Mouse (Mus musculus) lung, adult 18-20 months (tissue): ENCODE data around the gene Neurod2.

ENCODE experiments used
- DNase-seq, 2 experiments: peaks; one replicate each; pipeline ENCODE4 v3.0.0; 2022; ENCODE audit warnings: mixed read lengths in 2 of 2

Gene Neurod2

DNA sequence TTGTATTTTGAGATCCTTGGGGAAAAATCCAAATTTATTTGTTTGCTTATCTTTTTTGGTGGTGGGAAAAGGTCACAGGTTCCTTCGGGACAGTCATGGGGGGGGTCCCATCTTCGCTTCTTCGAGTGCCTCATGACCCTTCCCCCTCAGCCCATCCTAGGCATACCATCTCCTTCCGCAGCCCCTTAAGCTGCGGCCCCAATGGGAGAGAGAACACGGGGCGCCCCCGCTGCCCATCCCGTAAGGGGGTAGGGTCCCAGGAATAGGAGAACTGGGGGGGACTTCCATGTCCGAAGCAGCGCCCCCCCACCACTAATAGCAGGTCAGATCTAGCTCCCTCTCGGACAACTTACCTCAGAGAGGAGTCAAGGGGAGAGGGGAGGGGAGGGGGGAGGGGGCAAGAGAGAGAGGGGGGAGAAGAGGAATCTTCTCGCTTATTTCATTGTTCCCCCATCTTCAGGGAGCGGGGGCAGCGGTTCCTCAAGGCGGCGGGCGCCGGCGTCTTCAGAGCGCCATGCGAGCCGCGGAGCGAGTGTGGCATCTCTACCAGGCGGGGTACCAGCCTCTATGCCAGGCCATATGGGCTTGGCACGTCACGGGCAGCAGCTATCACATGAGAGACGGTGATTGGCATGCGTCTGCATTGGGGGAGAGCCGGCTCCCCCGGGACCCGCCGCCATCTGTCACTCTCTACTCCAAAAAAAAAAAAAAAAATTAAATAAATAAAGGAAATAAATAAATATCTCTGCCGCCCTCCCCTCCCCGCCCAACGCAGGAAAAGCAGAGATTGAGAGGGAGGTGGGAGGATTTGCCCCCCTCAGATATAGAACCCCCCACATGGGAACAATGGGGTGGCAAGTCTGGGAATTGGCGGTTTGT is at the start of gene Neurod2:
Gene Neurod2 (minus strand): TSS at position 568 of the 879 bp plus-strand sequence.
- DNase-seq, result no peak

DNA sequence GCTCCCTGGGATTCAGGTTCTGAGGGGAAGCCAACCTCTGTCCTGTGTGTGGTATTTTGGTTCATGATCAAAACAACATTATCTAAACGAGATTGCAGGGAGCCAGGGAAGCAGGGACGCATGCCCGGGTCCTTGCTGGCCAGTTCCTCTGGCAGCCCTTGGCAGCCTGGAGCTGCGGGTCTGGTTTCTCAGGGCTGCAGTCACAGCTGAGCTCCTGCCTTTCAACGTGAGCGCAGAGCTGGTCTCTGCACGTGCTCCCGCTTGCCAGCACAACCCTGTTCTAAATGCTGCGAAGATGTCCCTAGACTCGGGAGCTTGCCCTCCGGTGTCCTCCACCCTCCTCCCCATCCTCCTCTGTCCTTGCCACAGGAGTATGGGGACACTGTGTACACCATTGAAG is 48.3 kb upstream of the Neurod2 start:
- no peak for DNase-seq

- no peak for DNase-seq
These were observed 47.3 kb upstream of the Neurod2 start for GRCm38 (mm10) chr11:98376756-98377155.

DNA sequence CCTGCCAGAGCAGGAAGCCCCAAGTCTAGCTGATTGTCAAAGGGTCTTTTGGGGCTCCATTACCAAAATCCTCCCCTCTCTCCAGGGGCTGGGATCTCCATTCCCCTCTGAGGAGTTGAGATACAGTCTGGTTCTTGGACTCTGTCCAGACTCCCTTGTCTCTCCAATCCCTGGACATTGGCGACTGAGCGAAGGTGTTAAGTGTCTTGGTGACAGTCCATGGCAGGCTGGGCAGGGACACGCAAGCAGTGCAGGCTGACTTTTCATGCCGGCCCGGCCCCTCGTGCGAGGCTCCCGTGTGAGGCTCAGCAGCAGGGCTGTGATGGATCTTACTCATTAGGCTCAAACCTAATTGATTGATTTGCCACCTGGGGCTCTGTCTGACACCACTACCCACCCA is 44.8 kb upstream of the Neurod2 start:
- no peak for DNase-seq

DNA sequence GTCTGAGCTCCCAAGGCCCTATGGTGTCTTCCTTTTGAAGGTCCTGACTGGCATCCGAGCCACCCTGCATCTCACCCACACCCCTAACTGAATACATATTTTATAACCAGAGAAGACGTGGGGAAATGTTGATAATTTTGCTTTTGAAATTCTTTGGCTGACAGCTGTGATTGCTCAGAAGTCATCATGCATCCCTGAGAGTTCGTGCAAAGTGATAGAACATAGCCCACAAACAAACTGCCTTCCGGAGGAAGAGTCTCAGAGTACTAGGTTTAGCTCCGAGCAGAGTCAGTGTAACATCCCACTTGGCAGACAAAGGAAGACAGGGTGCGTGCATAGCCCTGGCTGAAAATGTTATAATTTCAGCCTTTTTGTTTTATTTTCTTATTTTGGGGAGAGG is 43.8 kb upstream of the Neurod2 start:
- DNase-seq, result no peak

DNA sequence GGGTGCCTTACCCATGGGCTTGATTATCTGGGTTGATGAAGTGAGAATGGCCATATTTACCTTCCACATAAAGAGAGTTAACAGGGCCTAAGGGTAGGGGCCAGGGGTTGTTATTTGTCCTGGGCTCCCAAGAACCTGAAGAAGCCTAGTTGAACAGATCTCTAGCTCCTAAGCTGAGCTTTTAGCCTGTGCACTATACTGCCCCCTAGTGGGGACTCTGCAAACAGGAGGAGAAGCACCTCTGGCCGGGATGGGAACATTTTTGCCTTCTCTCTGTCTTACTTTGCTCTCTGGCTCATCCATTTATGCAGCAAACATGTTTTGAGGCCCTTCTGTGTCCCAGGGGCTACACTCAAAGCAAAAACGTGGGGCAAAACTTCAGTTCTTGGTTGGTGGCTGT is 43.0 kb upstream of the Neurod2 start:
- DNase-seq, result peak in 1 of 2 experiments; percentile 67

- no peak for DNase-seq
These were observed 42.2 kb upstream of the Neurod2 start for GRCm38 (mm10) chr11:98371556-98372240.

DNA sequence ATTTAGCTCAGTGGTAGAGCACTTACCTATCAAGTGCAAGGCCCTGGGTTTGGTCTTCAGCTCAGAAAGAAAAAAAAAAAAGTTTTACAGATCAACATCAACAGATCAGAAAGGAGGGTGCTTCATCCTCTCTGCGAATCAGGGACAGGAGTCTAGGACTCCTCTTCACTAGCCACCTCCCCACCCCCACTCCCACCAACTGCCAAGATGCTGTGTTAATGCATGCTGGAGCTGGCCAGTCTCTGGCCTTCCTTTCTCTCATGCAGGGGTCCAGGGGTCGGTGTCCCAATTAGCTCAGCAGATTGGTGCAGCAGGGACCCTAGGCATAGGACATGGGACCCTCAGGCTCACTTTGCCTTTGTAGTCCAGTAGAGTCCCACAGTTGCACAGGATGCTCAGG is 41.1 kb upstream of the Neurod2 start:
- DNase-seq, result no peak

GRCm38 (mm10) chr11:98369337-98369736 is 39.9 kb upstream of the Neurod2 start:
- no peak for DNase-seq

GRCm38 (mm10) chr11:98367863-98368186 is 38.4 kb upstream of the Neurod2 start:
- no peak for DNase-seq

DNA sequence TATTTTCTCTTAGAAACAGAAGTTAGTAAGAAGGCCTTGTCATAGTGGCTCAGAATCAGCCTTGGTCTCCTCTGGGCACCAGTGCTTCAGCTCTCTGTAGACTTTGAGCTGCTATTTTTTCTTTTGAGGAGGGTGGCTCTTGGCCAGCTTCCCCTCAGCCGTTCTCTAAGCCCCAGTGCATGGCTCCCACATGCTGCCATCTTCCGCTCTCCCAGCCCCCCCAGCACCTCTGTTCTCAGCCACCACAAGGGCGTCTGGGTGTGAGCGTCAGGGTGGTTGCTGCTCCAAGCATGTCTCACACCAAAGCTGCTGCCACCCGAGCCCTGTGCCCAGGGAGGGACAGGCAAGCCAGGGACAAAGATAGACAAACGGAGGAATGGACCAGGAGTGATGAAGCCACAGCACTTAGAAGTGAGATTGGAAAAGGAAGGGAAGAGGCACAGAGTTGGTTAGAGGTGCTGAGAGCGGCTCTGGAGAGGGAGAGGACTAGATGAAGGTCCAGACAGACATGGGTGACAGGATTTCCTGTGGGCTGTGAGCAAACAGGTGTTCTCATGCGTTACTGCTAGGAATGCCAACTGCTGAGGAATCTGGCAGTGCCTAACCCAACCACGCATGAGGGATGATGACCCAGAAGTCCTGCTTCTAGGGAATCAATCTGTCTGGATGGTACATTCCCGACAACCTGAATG is 37.9 kb upstream of the Neurod2 start:
- DNase-seq, result no peak

- DNase-seq, result no peak
These were observed 36.8 kb upstream of the Neurod2 start for GRCm38 (mm10) chr11:98366290-98366689.

- DNase-seq, result peak in 1 of 2 experiments; percentile 58
These were observed 35.0 kb upstream of the Neurod2 start for GRCm38 (mm10) chr11:98364410-98364809.

DNA sequence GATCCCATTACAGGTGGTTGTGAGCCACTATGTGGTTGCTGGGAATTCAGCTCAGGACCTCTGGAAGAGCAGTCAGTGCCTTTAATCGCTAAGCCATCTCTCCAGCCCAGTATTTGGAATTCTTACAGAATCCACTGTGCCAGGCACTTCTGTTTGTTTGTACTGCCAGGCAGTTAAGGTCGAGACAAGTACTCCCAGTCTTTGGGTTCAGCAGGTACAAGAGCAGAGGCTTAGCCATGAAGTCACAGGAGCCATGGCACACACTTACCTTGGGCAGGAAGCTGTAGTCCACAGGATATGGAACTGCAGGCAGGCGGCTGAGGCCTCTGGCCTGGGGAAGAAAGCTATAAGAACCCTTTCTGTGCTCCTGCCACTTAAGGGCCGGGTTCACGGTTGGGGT is 34.4 kb upstream of the Neurod2 start:
- peak; percentile 64 to 78 for DNase-seq

DNA sequence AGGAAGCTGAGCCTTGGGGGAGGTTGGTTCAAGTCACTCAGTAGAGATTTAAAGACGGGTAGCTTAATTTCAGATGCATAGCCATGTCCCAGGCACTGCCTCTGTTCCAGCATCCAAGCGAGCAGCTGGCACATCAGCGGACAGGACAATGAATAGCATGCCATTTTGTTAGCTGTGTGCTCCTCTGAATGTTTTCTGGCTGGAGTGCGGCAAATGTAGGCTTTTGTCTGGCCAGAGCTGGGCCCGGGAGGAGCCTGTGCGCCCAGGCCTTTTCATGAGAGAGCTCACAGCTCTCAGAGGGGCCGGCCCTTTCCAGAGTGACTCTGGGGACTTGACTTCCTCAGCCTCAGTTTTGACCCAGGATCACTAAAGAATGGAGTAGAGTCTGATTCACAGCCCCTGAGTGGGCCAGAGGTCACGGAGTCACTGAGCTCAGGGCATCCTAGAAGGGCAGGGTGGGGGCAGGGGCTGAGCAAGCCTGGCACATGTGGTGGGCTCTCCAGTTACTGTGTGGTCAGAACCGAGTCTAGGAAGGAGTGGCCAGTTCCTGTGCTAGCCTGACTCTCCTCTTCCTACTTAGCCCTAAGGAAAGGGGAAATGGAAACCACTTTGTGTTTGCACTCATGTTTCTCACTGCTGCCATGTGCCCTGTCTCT is 31.5 kb upstream of the Neurod2 start:
- DNase-seq, result no peak

DNA sequence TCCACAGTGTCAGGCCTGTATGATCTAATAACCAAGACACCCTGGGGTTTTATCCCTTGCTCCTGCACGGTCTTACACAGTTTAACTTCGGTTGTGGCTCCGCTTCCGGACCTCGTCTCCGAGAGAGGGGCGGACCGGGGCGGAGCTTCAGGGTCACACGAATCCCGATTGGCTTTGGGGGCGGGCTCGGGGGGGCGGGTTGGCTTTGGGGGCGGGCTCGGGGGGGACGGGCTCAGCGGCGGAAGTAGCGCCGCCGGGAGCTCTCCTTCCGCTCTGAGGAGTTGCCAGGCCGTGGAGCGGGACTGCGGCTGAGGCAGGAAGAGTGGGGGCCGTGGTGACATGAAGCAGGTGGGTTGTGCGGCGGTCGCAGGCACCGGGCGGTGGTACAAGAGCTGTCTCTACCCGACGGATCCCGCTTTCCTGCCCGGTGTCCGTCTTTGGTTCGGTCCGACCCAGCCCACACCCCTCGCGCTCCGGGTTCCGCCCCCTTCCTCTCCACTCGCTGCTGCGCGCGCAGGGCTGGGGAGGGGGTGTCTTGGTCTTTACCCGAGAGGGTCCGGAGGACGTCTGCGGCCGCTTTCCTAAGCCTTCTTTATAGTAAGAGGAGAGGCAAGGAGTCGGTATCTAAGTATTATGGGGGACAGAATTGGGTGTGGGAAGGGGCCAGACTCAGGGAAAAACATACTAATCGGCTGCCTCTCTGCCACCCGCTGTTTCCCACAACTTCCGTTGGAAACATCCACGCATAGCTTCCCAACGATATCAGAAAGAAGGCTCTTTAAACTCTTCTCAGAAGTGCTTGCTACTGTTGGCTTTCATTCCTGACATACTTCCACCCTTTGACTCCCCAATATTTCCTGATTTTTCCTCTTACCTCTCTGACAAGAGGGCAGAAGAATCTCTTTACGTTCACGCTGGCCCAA is 29.0 kb upstream of the Neurod2 start, which contains the start of gene Stard3:
Gene Stard3 (plus strand): TSS at position 208 of the 923 bp plus-strand sequence.
- DNase-seq, result peak; percentile 93 to 95

DNA sequence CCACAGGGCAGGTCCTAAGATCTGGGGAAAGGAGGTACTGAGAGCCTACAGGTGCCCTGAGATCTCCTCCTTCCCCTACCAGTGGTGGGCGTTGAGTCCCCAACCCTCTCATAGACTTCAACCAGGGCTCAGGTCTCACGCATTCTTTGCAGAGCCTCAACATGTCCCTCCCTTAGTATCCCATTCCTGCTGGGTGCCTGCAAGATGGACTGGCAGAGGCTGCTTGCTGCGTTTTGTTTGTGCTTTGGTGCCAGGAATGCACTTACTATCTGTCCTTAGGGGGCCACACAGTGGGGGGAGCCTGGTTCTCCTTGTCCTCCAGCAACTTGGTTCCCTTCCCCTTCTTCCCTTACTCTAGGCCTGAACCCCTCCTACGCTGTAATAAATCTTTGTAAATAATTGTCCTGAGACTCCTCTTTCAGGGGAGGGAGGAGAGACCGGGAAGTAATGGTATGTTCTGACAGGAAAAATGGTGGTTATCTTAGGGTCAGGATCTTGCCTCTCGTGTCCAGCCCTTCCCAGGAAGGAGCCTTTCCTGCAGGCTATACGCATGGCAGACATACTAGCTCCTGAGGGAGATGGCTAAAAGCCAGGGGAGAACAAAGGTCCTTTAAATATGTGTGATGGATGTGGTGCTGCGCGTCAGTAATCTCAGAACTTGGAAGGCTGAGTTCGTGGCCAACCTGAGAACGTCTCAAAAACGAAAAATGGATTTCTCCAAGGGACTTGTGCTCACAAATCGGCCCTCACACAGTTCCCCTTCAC is 28.1 kb upstream of the Neurod2 start:
- peak in 1 of 2 experiments; percentile 52 for DNase-seq

GRCm38 (mm10) chr11:98356625-98357394 is 27.4 kb upstream of the Neurod2 start:
- DNase-seq, result peak; percentile 31 to 60

DNA sequence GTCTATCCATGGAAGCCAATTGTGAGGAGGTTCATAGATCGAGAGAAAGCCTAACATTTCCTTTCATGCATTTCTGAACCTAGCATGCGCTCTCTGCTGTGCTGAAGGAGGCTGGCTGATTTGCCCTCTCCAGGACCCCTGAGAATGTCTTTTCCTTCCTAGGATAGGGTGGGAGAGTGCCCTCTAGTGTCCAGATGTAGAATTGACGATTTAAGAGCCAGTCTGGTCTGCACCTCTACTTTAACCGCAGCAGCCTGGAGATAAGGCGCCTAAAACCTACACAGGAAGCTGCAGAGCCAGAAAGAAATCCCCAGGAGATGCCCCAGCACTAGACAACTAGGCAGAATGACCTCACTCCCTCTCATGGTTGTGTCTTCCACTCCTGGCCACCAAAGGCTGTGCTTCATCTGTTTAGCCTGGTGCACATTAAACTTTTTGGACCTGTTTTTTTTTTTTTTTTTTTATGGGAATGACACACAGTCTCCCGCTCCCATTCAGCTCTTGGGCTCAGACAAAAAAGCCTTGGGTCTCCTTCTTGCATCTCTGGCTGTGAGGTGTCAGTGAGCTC is 26.4 kb upstream of the Neurod2 start:
- peak in 1 of 2 experiments; percentile 65 for DNase-seq

GRCm38 (mm10) chr11:98354445-98354844 is 25.0 kb upstream of the Neurod2 start:
- no peak for DNase-seq
